Mouse (Mus musculus): ENCODE results near the gene Bicra. TPM values are rescaled to one million over a fixed set of nuclear protein-coding genes. Genes with fewer than 3 reads are reported as not detected.

Gene Bicra
- total and polyA plus RNA-seq, 3 experiments, result 0.32 to 10.2 (median 2.2) TPM

- Histone ChIP-seq H3K9me3 (replicated peaks; ENCODE audit: low read length) (no peaks in the 10 kb centered on the region), H3K27me3 (replicated peaks) (no peaks in the 10 kb centered on the region)
- dilution Hi-C loops (cut with MboI; ENCODE audit: extremely low pct_ligation_motif_present, extremely low pct_unique_long_range_greater_than_20kb, low sequenced_read_pairs), result no loop called here
Measured at GRCm38 (mm10) chr7:16009636-16010035, 38.1 kb downstream of the Bicra start.

DNA sequence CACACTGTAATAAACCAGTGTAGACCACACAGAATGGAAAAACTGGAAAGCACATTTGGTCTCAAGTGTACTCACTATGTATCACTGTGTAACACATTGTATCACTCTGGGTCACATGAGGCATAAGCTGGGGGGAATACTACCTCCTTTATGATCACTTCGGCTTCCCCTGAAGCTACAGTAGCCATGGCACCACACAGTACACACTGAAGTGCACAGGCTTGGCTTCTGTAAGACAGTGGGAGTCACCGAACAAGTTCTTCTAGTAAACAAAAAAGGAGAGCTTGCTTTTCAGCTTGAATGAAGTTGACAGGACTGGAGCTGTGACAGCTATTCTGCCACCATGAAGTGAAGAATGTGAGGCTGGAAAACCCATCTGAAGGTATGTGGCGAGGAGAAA, 42.7 kb downstream of the Bicra start:
- in situ Hi-C loops (cut with MboI; ENCODE audit: low pct_ligation_motif_present, low pct_unique_long_range_greater_than_20kb, low sequenced_read_pairs) (no loop called here), dilution Hi-C loops (cut with MboI; ENCODE audit: extremely low pct_ligation_motif_present, extremely low pct_unique_long_range_greater_than_20kb, low sequenced_read_pairs) (no loop called here)
- Histone ChIP-seq H3K9ac (ENCODE audit: insufficient read depth, low read depth) (no peak overlapping the region), H3K4me3 (replicated peaks in 1 of 3; ENCODE audit: low read depth in 2 of 3, low read length in 2 of 3, poor library complexity in 1 of 3) (no peak overlapping the region), H3K4me2 (ENCODE audit: insufficient read depth, low read depth, poor library complexity, severe bottlenecking) (no peak overlapping the region), H3K27me3 (replicated peaks) (no peaks in the 10 kb centered on the region), H3K4me1 (ENCODE audit: control insufficient read depth in 1 of 2, insufficient read depth in 2 of 2) (peaks cover 12 to 55% of the 10 kb centered on the region in 2 experiments), H3K36me3 (replicated peaks in 1 of 2; ENCODE audit: control insufficient read depth in 1 of 2, insufficient read depth in 1 of 2, low read length in 1 of 2) (peaks cover 4 to 74% of the 10 kb centered on the region in 2 experiments), H3K27ac (ENCODE audit: insufficient read depth, low read depth) (no peak overlapping the region), H3K9me3 (replicated peaks; ENCODE audit: low read length) (no peaks in the 10 kb centered on the region), H3K79me2 (replicated peaks; ENCODE audit: control insufficient read depth, extremely low read depth, insufficient read depth, poor library complexity, severe bottlenecking) (peaks cover 3% of the 10 kb centered on the region; the same call in 1 of the 2 replicates)
- no peak for TF ChIP-seq UBTF (IDR thresholded peaks at IDR 0.05; ENCODE audit: low read depth, low read length)
- TF ChIP-seq ZNF384 (IDR thresholded peaks at IDR 0.05; ENCODE audit: low read depth, low read length), result no peak
- TF ChIP-seq GABPA (IDR thresholded peaks at IDR 0.05; ENCODE audit: insufficient replicate concordance, low read depth, low read length), result no peak
- TF ChIP-seq CHD2 (IDR thresholded peaks at IDR 0.05; ENCODE audit: low read length), result no peak
- no peak for TF ChIP-seq SMC3 (IDR thresholded peaks at IDR 0.05; ENCODE audit: low read depth, low read length)
- TF ChIP-seq MXI1 (IDR thresholded peaks at IDR 0.05; ENCODE audit: low read depth, low read length), result no peak
- no peak for TF ChIP-seq SIN3A (IDR thresholded peaks at IDR 0.05; ENCODE audit: low read length)
- TF ChIP-seq ZC3H11A (IDR thresholded peaks at IDR 0.05; ENCODE audit: low read depth, low read length), result no peak
- no peak for TF ChIP-seq HCFC1 (IDR thresholded peaks at IDR 0.05; ENCODE audit: low read depth, low read length)
- TF ChIP-seq ETS1 (conservative IDR thresholded peaks at IDR 0.05; ENCODE audit: low read depth, low read length), result no peak
- TF ChIP-seq ZMIZ1 (IDR thresholded peaks at IDR 0.05; ENCODE audit: low read depth, low read length), result no peak
- no peak for TF ChIP-seq ZKSCAN1 (IDR thresholded peaks at IDR 0.05; ENCODE audit: borderline replicate concordance, low read depth, low read length)
- no peak for TF ChIP-seq MAZ (IDR thresholded peaks at IDR 0.05; ENCODE audit: low read depth, low read length)
- TF ChIP-seq TCF12 (IDR thresholded peaks at IDR 0.05; ENCODE audit: low read depth, low read length), result no peak
- no peak for TF ChIP-seq JUN (IDR thresholded peaks at IDR 0.05; ENCODE audit: insufficient read depth, low read depth, low read length)
- no peak for TF ChIP-seq NRF1 (IDR thresholded peaks at IDR 0.05; ENCODE audit: low read depth, low read length)
- TF ChIP-seq USF1 (IDR thresholded peaks at IDR 0.05; ENCODE audit: low read depth, low read length), result no peak
- no peak for TF ChIP-seq MAFK (IDR thresholded peaks at IDR 0.05; ENCODE audit: insufficient replicate concordance, low read length)
- no peak for TF ChIP-seq PAX5 (IDR thresholded peaks at IDR 0.05; ENCODE audit: low read length)
- no peak for TF ChIP-seq RAD21 (IDR thresholded peaks at IDR 0.05; ENCODE audit: low read depth, low read length)
- DNase-seq (ENCODE audit: extremely low read depth), result no peak

More at GRCm38 (mm10) chr7:16009636-16010035, 38.1 kb downstream of the Bicra start:
- Histone ChIP-seq H3K4me3 (replicated peaks in 1 of 3; ENCODE audit: low read depth in 2 of 3, low read length in 2 of 3, poor library complexity in 1 of 3) (no peak overlapping the region), H3K79me2 (replicated peaks; ENCODE audit: control insufficient read depth, extremely low read depth, insufficient read depth, poor library complexity, severe bottlenecking) (peaks cover 15% of the 10 kb centered on the region), H3K27ac (ENCODE audit: insufficient read depth, low read depth) (no peak overlapping the region), H3K4me2 (ENCODE audit: insufficient read depth, low read depth, poor library complexity, severe bottlenecking) (no peak overlapping the region), H3K36me3 (replicated peaks in 1 of 2; ENCODE audit: control insufficient read depth in 1 of 2, insufficient read depth in 1 of 2, low read length in 1 of 2) (peaks cover 13 to 72% of the 10 kb centered on the region in 2 experiments), H3K4me1 (ENCODE audit: control insufficient read depth in 1 of 2, insufficient read depth in 2 of 2) (peaks cover 31 to 59% of the 10 kb centered on the region in 2 experiments), H3K9ac (ENCODE audit: insufficient read depth, low read depth) (no peak overlapping the region)
- in situ Hi-C loops (cut with MboI; ENCODE audit: low pct_ligation_motif_present, low pct_unique_long_range_greater_than_20kb, low sequenced_read_pairs), result no loop called here
- no peak for DNase-seq (ENCODE audit: extremely low read depth)
- TF ChIP-seq SMC3 (IDR thresholded peaks at IDR 0.05; ENCODE audit: low read depth, low read length) (no peak), RAD21 (IDR thresholded peaks at IDR 0.05; ENCODE audit: low read depth, low read length) (no peak), BHLHE40 (IDR thresholded peaks at IDR 0.05; ENCODE audit: low read depth, low read length) (no peak), MEF2A (IDR thresholded peaks at IDR 0.05; ENCODE audit: borderline replicate concordance, low read depth, low read length) (no peak), USF1 (IDR thresholded peaks at IDR 0.05; ENCODE audit: low read depth, low read length) (no peak), PAX5 (IDR thresholded peaks at IDR 0.05; ENCODE audit: low read length) (no peak), USF2 (conservative IDR thresholded peaks at IDR 0.05; ENCODE audit: low read depth, low read length) (no peak), MXI1 (IDR thresholded peaks at IDR 0.05; ENCODE audit: low read depth, low read length) (no peak), IRF4 (IDR thresholded peaks at IDR 0.05; ENCODE audit: low read depth, low read length) (no peak), MAX (IDR thresholded peaks at IDR 0.05; ENCODE audit: low read length) (no peak), TCF12 (IDR thresholded peaks at IDR 0.05; ENCODE audit: low read depth, low read length) (no peak), ETS1 (conservative IDR thresholded peaks at IDR 0.05; ENCODE audit: low read depth, low read length) (no peak), CTCF (conservative IDR thresholded peaks at IDR 0.05 in 1 of 2, IDR thresholded peaks at IDR 0.05 in 1 of 2; ENCODE audit: low read depth in 2 of 2, low read length in 2 of 2) (no peak), EP300 (IDR thresholded peaks at IDR 0.05; ENCODE audit: low read length) (no peak), JUND (conservative IDR thresholded peaks at IDR 0.05; ENCODE audit: low read depth, low read length) (no peak), NRF1 (IDR thresholded peaks at IDR 0.05; ENCODE audit: low read depth, low read length) (no peak), MAZ (IDR thresholded peaks at IDR 0.05; ENCODE audit: low read depth, low read length) (no peak)
